Mouse (Mus musculus): Measurements from ENCODE around the gene Gm16181. TPM values are rescaled to one million over a fixed set of nuclear protein-coding genes. Genes with fewer than 3 reads are reported as not detected.

The Gm16181 gene
- polyA plus RNA-seq, 1 experiment, result not detected

GRCm38 (mm10) chr17:35257824-35258491 is 37.3 kb downstream of the Gm16181 start:
- H3K27me3 ChIP-seq (ENCODE audit: control insufficient read depth, insufficient read depth, low read length), result no peaks in the 10 kb centered on the region
- H3K4me1 ChIP-seq (ENCODE audit: control insufficient read depth, insufficient read depth, low read length), result peaks cover 5% of the 10 kb centered on the region
- no peaks in the 10 kb centered on the region; the same call in 1 of the 2 replicates for H3K36me3 ChIP-seq (ENCODE audit: control insufficient read depth, insufficient read depth, low read length)
- peak; percentile 72; the same call in 1 of the 2 replicates for TF ChIP-seq CTCF (IDR thresholded peaks at IDR 0.05; ENCODE audit: control insufficient read depth, insufficient read depth, insufficient replicate concordance, low read depth, low read length)
- TF ChIP-seq POLR2A (IDR thresholded peaks at IDR 0.05; ENCODE audit: control insufficient read depth, low read depth, low read length), result no peak
- H3K4me3 ChIP-seq (ENCODE audit: control insufficient read depth, low read depth, low read length), result peak overlapping the region; percentile 54
- 0 out of 2 replicates have a peak overlapping the region, but pooled peaks have one; percentile 44 for H3K27ac ChIP-seq (ENCODE audit: control insufficient read depth, insufficient read depth, low read depth, low read length)

GRCm38 (mm10) chr17:35258492-35259478 is 38.2 kb downstream of the Gm16181 start:
- Histone ChIP-seq H3K27me3 (ENCODE audit: control insufficient read depth, insufficient read depth, low read length) (no peaks in the 10 kb centered on the region), H3K27ac (ENCODE audit: control insufficient read depth, insufficient read depth, low read depth, low read length) (no peak overlapping the region), H3K36me3 (ENCODE audit: control insufficient read depth, insufficient read depth, low read length) (no peaks in the 10 kb centered on the region), H3K4me1 (ENCODE audit: control insufficient read depth, insufficient read depth, low read length) (peaks cover 5% of the 10 kb centered on the region), H3K4me3 (ENCODE audit: control insufficient read depth, low read depth, low read length) (no peak overlapping the region)
- TF ChIP-seq CTCF (IDR thresholded peaks at IDR 0.05; ENCODE audit: control insufficient read depth, insufficient read depth, insufficient replicate concordance, low read depth, low read length), result no peak
- no peak for TF ChIP-seq POLR2A (IDR thresholded peaks at IDR 0.05; ENCODE audit: control insufficient read depth, low read depth, low read length)

- no peak overlapping the region for H3K27ac ChIP-seq (ENCODE audit: control insufficient read depth, insufficient read depth, low read depth, low read length)
- TF ChIP-seq CTCF (IDR thresholded peaks at IDR 0.05; ENCODE audit: control insufficient read depth, insufficient read depth, insufficient replicate concordance, low read depth, low read length), result no peak
- TF ChIP-seq POLR2A (IDR thresholded peaks at IDR 0.05; ENCODE audit: control insufficient read depth, low read depth, low read length), result no peak
- H3K27me3 ChIP-seq (ENCODE audit: control insufficient read depth, insufficient read depth, low read length), result no peaks in the 10 kb centered on the region
- H3K36me3 ChIP-seq (ENCODE audit: control insufficient read depth, insufficient read depth, low read length), result no peaks in the 10 kb centered on the region
- H3K4me3 ChIP-seq (ENCODE audit: control insufficient read depth, low read depth, low read length), result no peak overlapping the region
- H3K4me1 ChIP-seq (ENCODE audit: control insufficient read depth, insufficient read depth, low read length), result peaks cover 5% of the 10 kb centered on the region
Observed at GRCm38 (mm10) chr17:35259621-35260020, 39.0 kb downstream of the Gm16181 start.

- no peak for TF ChIP-seq POLR2A (IDR thresholded peaks at IDR 0.05; ENCODE audit: control insufficient read depth, low read depth, low read length)
- TF ChIP-seq CTCF (IDR thresholded peaks at IDR 0.05; ENCODE audit: control insufficient read depth, insufficient read depth, insufficient replicate concordance, low read depth, low read length), result no peak
- Histone ChIP-seq H3K27me3 (ENCODE audit: control insufficient read depth, insufficient read depth, low read length) (no peaks in the 10 kb centered on the region), H3K4me1 (ENCODE audit: control insufficient read depth, insufficient read depth, low read length) (peaks cover 5% of the 10 kb centered on the region)
Observed at GRCm38 (mm10) chr17:35261651-35262050, 41.0 kb downstream of the Gm16181 start.

GRCm38 (mm10) chr17:35262664-35263522 is 42.3 kb downstream of the Gm16181 start, which contains the start of gene H2-D1:
H2-D1 (plus strand) TSS chr17:35262730.
- H3K36me3 ChIP-seq (ENCODE audit: control insufficient read depth, insufficient read depth, low read length), result no peaks in the 10 kb centered on the region
- H3K27me3 ChIP-seq (ENCODE audit: control insufficient read depth, insufficient read depth, low read length), result no peaks in the 10 kb centered on the region
- TF ChIP-seq POLR2A (IDR thresholded peaks at IDR 0.05; ENCODE audit: control insufficient read depth, low read depth, low read length) (peak; percentile 51; the same call in 1 of the 2 replicates), CTCF (IDR thresholded peaks at IDR 0.05; ENCODE audit: control insufficient read depth, insufficient read depth, insufficient replicate concordance, low read depth, low read length) (no peak)
- H3K27ac ChIP-seq (ENCODE audit: control insufficient read depth, insufficient read depth, low read depth, low read length), result no peak within 1 kb of the TSS
- H3K4me3 ChIP-seq (ENCODE audit: control insufficient read depth, low read depth, low read length), result peak within 1 kb of the TSS; percentile 77
- H3K4me1 ChIP-seq (ENCODE audit: control insufficient read depth, insufficient read depth, low read length), result peaks cover 5% of the 10 kb centered on the region

More at GRCm38 (mm10) chr17:35261651-35262050, 41.0 kb downstream of the Gm16181 start:
- H3K36me3 ChIP-seq (ENCODE audit: control insufficient read depth, insufficient read depth, low read length), result no peaks in the 10 kb centered on the region
- H3K4me3 ChIP-seq (ENCODE audit: control insufficient read depth, low read depth, low read length), result no peak overlapping the region
- no peak overlapping the region for H3K27ac ChIP-seq (ENCODE audit: control insufficient read depth, insufficient read depth, low read depth, low read length)

GRCm38 (mm10) chr17:35263523-35263883 is 42.9 kb downstream of the Gm16181 start:
- TF ChIP-seq CTCF (IDR thresholded peaks at IDR 0.05; ENCODE audit: control insufficient read depth, insufficient read depth, insufficient replicate concordance, low read depth, low read length) (no peak), POLR2A (IDR thresholded peaks at IDR 0.05; ENCODE audit: control insufficient read depth, low read depth, low read length) (no peak)
- H3K27ac ChIP-seq (ENCODE audit: control insufficient read depth, insufficient read depth, low read depth, low read length), result no peak overlapping the region
- H3K36me3 ChIP-seq (ENCODE audit: control insufficient read depth, insufficient read depth, low read length), result no peaks in the 10 kb centered on the region
- no peaks in the 10 kb centered on the region for H3K27me3 ChIP-seq (ENCODE audit: control insufficient read depth, insufficient read depth, low read length)
- H3K4me3 ChIP-seq (ENCODE audit: control insufficient read depth, low read depth, low read length), result peak overlapping the region; percentile 77
- peaks cover 5% of the 10 kb centered on the region; the same call in 1 of the 2 replicates for H3K4me1 ChIP-seq (ENCODE audit: control insufficient read depth, insufficient read depth, low read length)

Data from testis, adult 2 months (tissue).